Mouse (Mus musculus): ENCODE measurements around the gene Arl1. TPM values are rescaled to one million over a fixed set of nuclear protein-coding genes. Genes with fewer than 3 reads are reported as not detected.
"Not testable (repeated sequence)": the region's sequence is repeated elsewhere in the genome, so short reads cannot be mapped to it uniquely, and the experiment has no call there.

Gene Arl1
- total RNA-seq, 2 experiments from 2014 or later = 11.6 to 19.3 TPM

DNA sequence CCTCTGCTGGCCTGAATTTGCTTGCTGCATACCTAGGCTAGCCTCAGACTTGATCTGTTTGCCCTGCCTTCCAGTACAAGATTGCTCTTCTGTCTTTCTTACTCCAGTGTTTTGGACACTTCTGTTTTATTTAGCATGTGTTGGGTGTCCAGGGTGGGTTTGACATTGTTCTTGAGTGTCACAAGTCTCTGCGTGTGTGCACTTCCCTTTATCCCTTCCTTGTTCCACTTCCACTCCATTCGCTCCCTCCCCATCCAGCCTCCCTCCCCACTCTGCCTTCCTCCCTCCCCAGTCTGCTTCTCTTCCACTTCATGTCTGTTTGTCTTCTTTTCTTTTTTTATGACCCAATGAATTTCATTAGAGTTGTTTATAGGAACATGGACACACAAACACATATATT, 10.8 kb downstream of the Arl1 start:
- no peak for ATAC-seq (replicated peaks; ENCODE audit: low FRiP score, poor library complexity, severe bottlenecking)

DNA sequence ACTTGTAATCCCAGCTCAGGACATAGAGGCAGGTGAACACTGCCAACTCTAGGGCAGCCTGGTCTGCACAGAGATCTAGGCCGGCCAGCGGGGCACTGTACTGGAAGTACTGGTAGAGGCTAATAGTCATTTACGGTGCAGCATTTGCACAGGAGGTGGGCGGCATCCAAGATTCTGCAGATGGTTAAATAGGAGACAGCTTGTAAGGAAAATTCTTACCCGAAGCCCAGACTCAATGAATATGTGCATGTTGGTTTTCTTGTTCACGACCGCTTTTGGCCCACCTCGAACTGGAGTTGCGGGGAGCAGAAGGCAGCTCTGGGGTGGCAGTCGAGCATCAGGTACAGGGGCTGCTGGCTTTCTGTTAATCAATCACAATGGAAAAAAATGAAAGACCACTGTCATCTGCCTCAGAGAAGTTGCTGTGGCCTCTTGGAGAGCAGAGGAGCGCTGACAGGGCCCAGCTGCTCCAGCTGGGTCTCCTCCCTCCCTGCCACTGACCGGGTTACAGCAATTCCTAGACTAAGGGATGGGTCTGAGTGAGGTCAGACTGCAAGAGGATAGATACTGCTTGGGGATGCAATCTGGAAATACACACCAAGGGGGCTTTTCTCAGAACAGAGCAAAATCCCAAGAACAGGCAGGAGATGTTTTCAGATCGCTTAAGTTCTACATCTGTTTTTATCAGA, 31.0 kb downstream of the Arl1 start:
- ATAC-seq (replicated peaks; ENCODE audit: low FRiP score, poor library complexity, severe bottlenecking) = no peak

DNA sequence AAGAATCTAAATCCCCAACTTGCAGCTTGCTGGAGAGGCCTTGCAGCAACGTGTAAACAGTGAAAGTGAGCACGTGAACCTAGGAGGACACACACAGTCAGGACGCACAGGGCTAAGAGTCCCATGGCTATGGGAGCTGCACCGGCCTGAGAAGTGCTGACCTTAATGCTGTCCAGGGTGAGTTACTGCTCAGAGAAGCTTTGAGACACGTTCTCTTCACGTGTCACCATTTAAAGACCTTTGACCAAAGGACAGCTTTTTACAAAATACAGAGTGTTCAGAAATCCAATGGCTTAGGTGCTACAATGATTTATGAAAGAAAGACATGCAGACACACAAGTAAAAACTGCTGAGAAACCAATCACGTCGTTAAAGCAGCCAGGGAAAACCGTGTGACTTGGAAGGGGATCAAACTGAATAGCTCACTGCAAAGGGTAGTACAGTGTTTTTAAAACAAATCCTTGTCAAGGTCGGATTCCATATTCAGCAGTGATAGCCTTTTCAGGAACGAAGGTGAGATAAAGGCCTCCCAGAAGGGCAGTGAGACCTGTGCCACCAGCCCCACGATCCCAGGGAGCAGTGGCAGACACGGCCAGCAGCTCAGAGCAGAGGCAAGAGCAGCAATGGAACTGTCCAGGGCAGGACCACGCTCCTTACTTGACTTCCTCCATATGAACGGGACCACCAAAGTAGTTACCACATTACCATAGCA, 34.9 kb downstream of the Arl1 start:
- no peak for ATAC-seq (replicated peaks; ENCODE audit: low FRiP score, poor library complexity, severe bottlenecking)

DNA sequence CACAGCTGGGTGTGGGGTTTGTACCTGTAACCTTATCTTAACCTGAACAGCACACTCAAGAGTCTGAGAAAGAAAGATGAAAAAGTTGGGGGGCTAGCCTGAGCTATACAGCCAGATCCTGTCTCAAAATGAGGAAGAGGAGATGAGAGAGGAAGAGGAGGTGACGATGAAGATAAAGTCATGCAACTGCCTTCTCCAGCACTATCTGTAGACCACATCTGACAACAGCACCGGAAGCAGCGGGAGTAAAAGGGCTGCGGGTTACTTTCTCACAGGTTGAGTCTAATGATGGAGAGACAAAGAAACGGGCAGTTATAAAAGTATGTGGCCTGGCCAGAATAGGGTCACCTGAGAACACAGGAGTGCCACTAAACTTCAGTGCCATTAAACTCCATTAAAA, 38.3 kb downstream of the Arl1 start:
- no peak for ATAC-seq (replicated peaks; ENCODE audit: low FRiP score, poor library complexity, severe bottlenecking)

DNA sequence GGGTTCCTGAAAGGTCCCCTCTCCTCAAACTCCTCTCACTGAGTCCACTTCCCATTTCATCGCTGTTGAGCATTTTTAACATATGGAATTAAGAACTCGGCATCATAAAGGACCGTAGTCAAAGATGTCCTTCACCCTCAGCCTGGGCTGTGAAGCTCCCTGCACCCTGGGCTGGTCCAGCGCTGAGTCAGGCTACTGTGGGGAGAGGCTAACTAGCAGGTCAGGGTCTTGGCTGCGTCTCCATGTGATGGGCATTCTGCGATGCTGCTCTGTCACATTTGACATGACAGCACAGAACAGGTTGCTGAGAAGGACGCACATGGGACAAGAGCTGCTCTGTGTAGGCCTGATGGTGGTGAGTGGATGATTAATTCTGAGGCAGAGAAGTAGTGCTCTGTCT, 39.0 kb downstream of the Arl1 start:
- no peak for ATAC-seq (replicated peaks; ENCODE audit: low FRiP score, poor library complexity, severe bottlenecking)

DNA sequence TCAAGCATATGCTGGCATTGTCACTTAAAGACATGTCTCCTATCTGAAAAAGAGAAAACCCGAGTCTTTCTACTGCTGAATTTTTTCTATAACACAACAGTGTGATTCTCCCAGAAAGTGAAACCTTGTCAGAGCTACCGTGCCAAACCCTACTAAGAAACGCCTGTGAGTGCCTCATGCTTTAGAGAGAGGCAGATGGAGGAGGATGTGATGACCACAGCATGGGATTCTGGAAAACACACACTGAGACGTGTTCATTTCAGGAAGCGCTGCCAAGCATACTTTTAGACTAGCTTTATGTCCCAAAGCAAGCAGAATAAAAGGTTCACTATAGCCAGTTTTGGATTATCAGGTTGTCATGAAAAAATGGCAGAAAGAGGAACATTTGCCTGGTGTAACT, 42.3 kb downstream of the Arl1 start:
- ATAC-seq (replicated peaks; ENCODE audit: low FRiP score, poor library complexity, severe bottlenecking) = not testable (repeated sequence)

DNA sequence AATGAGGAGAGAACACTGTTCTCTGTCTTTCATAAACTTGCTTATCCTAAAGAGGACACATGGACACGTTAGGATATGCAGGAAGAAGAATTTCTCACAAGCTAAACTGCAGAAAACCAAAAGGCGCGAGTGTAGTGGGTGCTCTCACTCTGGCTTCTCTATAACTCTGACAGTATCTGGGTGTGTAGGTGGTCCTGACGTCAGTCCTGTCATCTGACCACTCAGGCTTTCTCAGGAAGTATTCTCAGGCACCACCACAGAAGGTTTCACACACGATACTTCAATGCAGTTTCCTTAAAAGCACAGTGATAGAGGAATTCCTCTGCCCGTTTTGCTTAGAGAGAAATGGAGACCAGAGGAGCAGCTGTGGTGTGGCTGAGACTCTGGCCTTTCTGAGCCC, 45.5 kb downstream of the Arl1 start:
- ATAC-seq (replicated peaks; ENCODE audit: low FRiP score, poor library complexity, severe bottlenecking) = no peak

DNA sequence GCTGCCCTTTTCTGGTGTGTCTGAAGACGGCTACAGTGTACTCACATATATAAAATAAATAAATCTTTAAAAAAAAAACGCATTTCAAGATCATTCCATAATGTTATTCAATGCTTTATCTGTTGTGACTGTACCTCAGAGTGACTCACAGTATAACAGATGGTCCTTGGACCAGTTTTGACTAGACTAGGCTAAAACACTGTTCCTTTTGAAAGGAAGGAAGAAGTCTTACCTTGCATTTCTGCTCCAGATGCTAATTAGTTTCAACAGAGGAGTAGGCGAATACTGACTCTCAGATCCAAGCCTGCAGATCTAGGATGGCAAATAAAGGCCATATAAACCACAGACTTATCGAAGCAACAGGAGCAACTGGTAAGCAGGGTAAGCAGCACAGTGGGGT, 50.1 kb downstream of the Arl1 start:
- no peak for ATAC-seq (replicated peaks; ENCODE audit: low FRiP score, poor library complexity, severe bottlenecking)

DNA sequence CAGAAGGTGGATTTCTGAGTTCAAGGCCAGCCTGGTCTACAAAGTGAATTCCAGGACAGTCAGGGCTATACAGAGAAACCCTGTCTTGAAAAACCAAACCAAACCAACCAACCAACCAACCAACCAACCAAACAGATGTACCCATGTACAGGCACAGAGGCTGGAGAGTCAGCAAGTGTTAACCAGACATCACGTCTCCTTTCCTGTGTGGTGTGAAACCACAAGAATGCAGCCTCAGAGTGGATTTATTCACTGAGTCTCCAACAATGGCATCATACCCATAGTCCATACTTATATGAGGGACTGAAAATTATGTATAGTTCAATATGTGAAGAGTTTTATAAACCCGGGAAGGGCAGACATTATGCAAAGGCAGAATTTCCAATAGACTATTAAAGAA, 52.5 kb downstream of the Arl1 start:
- not testable (repeated sequence) for ATAC-seq (replicated peaks; ENCODE audit: low FRiP score, poor library complexity, severe bottlenecking)

DNA sequence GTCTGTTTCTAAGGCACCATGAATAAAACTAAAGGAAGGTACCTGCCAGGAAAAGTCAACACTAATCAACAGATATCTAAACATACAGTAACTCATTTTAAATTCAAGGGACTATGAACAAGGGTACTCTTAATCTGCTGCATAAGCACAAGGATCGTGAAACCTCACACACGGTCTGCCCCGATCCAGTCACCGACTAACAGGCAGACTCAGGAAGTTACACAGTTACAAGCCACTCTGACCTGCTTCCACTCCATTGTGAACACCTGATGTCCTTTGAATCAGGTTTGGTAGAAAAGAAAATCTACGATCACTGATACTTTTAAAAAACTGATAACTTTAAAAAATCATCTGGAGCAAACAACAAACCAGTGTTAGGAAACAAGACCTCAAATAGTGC, 53.3 kb downstream of the Arl1 start:
- no peak for ATAC-seq (replicated peaks; ENCODE audit: low FRiP score, poor library complexity, severe bottlenecking)

DNA sequence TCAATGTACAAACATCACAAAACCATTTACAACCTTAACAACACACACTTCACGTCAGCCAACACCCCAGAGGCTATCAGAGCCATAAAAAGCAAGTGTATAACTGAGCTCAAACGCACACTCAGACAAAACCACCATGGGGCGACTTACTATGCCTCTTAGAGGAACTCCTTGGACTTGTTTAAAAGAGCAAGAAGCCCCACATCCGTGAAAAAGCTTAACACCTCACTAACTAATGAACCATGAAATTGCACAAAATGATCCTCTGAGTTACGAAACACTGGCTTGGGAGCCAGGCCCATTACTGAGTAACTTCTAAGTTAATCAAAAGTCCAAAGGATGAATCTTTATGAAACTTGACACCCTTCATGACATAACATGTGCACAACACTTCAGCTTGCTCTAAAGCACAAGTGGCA, 53.9 kb downstream of the Arl1 start:
- ATAC-seq (replicated peaks; ENCODE audit: low FRiP score, poor library complexity, severe bottlenecking) = no peak

DNA sequence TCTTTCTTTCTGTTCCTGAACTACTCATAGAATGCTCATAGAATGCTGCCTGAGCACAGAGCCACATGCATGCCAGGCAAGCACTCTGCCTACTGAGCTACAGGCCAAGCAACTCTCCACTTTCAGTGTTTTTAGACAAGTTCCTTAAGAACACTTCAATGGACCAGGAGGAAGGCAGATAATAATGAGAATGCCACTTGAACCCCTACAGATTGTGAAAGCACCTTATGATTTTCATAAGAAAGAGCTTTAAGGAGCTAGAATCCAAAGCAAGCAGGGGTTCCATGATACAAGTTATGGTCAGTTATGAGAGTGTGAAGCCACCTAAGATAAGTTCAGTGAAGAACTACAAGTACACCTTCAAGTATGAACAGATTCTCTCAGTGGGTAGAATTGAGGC, 63.0 kb downstream of the Arl1 start:
- no peak for ATAC-seq (replicated peaks; ENCODE audit: low FRiP score, poor library complexity, severe bottlenecking)

Other genes with a start within 250 kb of the Arl1 start
- gene Chpt1, start 226.8 kb upstream of the Arl1 start, total RNA-seq (2015; ENCODE audit: low replicate concordance) = 10.8 and 20.5 TPM in 2 replicates
- 1.7 and 3.9 TPM in 2 replicates for gene Chpt1, start 226.8 kb upstream of the Arl1 start, total RNA-seq (2017; ENCODE audit: low replicate concordance)
- not detected in 2 replicates for gene Mybpc1, start 125.7 kb upstream of the Arl1 start, total RNA-seq (2015; ENCODE audit: low replicate concordance)
- gene Mybpc1, start 125.7 kb upstream of the Arl1 start, total RNA-seq (2017; ENCODE audit: low replicate concordance) = not detected in 2 replicates
- gene Spic, start 45.8 kb upstream of the Arl1 start, total RNA-seq (2015; ENCODE audit: low replicate concordance) = 8.8 and 17.7 TPM in 2 replicates
- gene Spic, start 45.8 kb upstream of the Arl1 start, total RNA-seq (2017; ENCODE audit: low replicate concordance) = 9.1 and 17.9 TPM in 2 replicates
- gene Utp20, start 95.9 kb downstream of the Arl1 start, total RNA-seq (2015; ENCODE audit: low replicate concordance) = 11.9 and 15.1 TPM in 2 replicates
- gene Utp20, start 95.9 kb downstream of the Arl1 start, total RNA-seq (2017; ENCODE audit: low replicate concordance) = 0.76 and 6.3 TPM in 2 replicates
- gene Slc5a8, start 155.1 kb downstream of the Arl1 start, total RNA-seq (2015; ENCODE audit: low replicate concordance) = not detected in 2 replicates
- not detected in 2 replicates for gene Slc5a8, start 155.1 kb downstream of the Arl1 start, total RNA-seq (2017; ENCODE audit: low replicate concordance)

Data from erythroid progenitor cell, adult 5-6 weeks (primary cell).